Mouse (Mus musculus) thymus, adult 2 months (tissue): Measurements from ENCODE around the gene Mybpc2.

Source experiments
- CTCF ChIP-seq: fragments of 200-500 bp; IDR thresholded peaks from 2 replicates; pipeline ENCODE4 v1.5.1; 2012; ENCODE audit warnings: mild to moderate bottlenecking, control low read depth, low read length, moderate library complexity, borderline replicate concordance; ENCODE audit not compliant: control insufficient read depth, poor library complexity, insufficient read depth; ENCODE audit errors: extremely low read depth
- POLR2A ChIP-seq: fragments of 200-500 bp; IDR thresholded peaks from 2 replicates; pipeline ENCODE4 v1.6.1; 2012; ENCODE audit warnings: mild to moderate bottlenecking, low read length, control low read depth, moderate library complexity; ENCODE audit not compliant: control insufficient read depth, poor library complexity, insufficient read depth; ENCODE audit errors: extremely low read depth

DNA sequence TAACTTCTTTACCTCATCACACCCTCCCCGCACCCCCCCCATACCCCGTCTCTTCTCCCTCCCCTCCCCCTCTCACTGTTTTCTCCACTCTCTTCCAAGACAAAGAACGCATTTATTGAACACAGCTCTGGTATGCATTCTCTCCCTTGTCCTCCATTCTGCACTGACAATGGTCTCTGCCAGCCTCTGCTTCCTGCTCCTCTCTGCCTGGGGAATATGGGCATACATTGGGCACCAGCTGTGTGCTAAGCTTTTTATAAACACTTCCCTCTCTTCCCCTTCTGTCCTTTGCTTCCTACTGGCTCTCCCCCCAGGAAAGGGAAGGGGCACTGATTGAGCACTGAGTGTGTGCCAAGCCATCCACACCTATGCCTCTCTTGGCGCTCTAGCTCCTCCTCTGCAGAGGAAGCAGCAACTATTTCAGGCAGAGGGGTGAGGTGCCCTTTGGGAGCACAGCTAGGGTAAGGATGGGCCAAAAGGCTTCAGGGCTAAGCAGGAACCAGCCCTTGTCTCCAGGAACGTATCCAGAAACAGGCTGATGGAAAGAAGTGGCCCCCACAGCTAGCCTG is 49.3 kb downstream of the Mybpc2 start:
- no peak for TF ChIP-seq POLR2A
- no peak for TF ChIP-seq CTCF
